Mouse (Mus musculus) small intestine, adult 2 months (tissue): ENCODE data around the gene Tpm4.

Experiments
- CTCF ChIP-seq: fragments of 200-500 bp; IDR thresholded peaks from 2 replicates; pipeline ENCODE4 v1.5.1; 2012; ENCODE audit warnings: low read depth, mild to moderate bottlenecking, control low read depth, inconsistent platforms, low read length, moderate library complexity, mixed read lengths; ENCODE audit not compliant: insufficient replicate concordance, insufficient read length; ENCODE audit errors: extremely low read depth
- POLR2A ChIP-seq: fragments of 200-500 bp; IDR thresholded peaks from 2 replicates; pipeline ENCODE4 v1.6.1; 2012; ENCODE audit warnings: low read depth, mild to moderate bottlenecking, control low read depth, inconsistent platforms, low read length, moderate library complexity

- TF ChIP-seq CTCF (no peak), POLR2A (no peak)
Observed at GRCm38 (mm10) chr8:72190215-72190539, 55.4 kb downstream of the Tpm4 start.
